Mouse (Mus musculus) heart, embryonic 13.5 days (tissue): ENCODE measurements around the gene Gdpd2. TPM values are rescaled to one million over a fixed set of nuclear protein-coding genes. Genes with fewer than 3 reads are reported as not detected.

Experiments
- ATAC-seq: fragments of 200-750 bp; cut with Nextera tagmentation; 2 replicates; pipeline ENCODE4 v1.8.0; 2017; ENCODE audit warnings: moderate TSS enrichment; ENCODE audit not compliant: insufficient number of reproducible peaks, low FRiP score, low TSS enrichment; ENCODE audit errors: extremely low read depth
- H3K27ac ChIP-seq: fragments of 300-500 bp; sonication (generic); replicated peaks from 2 replicates; pipeline ENCODE4 v1.5.1; 2015; ENCODE audit warnings: moderate library complexity, mild to moderate bottlenecking, inconsistent platforms
- H3K27me3 ChIP-seq: fragments of 300-500 bp; sonication (generic); replicated peaks from 2 replicates; pipeline ENCODE4 v1.6.1; 2015; ENCODE audit warnings: mild to moderate bottlenecking, inconsistent platforms
- H3K36me3 ChIP-seq: fragments of 300-500 bp; sonication (generic); 2 replicates; pipeline ENCODE4 v1.6.1; 2015; ENCODE audit warnings: mild to moderate bottlenecking, inconsistent platforms
- H3K4me1 ChIP-seq: fragments of 300-500 bp; sonication (generic); 2 replicates; pipeline ENCODE4 v1.6.1; 2015; ENCODE audit warnings: inconsistent platforms
- H3K4me2 ChIP-seq: fragments of 300-500 bp; sonication (generic); 2 replicates; pipeline ENCODE4 v1.6.1; 2015; ENCODE audit warnings: inconsistent platforms, mild to moderate bottlenecking, moderate library complexity
- H3K4me3 ChIP-seq: fragments of 300-500 bp; sonication (generic); 2 replicates; pipeline ENCODE4 v1.5.1; 2015; ENCODE audit warnings: moderate library complexity, mild to moderate bottlenecking, inconsistent platforms
- H3K9ac ChIP-seq: fragments of 300-500 bp; sonication (generic); 2 replicates; pipeline ENCODE4 v1.6.1; 2015; ENCODE audit warnings: inconsistent platforms, mild to moderate bottlenecking, moderate library complexity
- H3K9me3 ChIP-seq: fragments of 300-500 bp; sonication (generic); 2 replicates; pipeline ENCODE4 v1.6.1; 2016; ENCODE audit warnings: inconsistent platforms
- WGBS: fragments of 180-500 bp; shearing (Covaris S2); methylation state at CpG from one replicate; pipeline ENCODE4 v1.1.7; 2015; ENCODE audit warnings: mixed read lengths; 5-methylcytosine and 5-hydroxymethylcytosine counted together
- polyA plus RNA-seq: library from polyadenylated mRNA; unstranded; fragments of >200 nt; fragmentation: Nextera tagmentation; extraction: Ambion mirVana; gene quantifications from 2 replicates; pipeline ENCODE4 v1.2.1, GENCODE M21; 2015

Gdpd2 gene
- polyA plus RNA-seq, 1 experiment from 2014 or later, result 1.5 TPM

GRCm38 (mm10) chrX:100777655-100778234, 48.1 kb downstream of the Gdpd2 start:
- ATAC-seq, result no peak

GRCm38 (mm10) chrX:100778397-100778796, 48.7 kb downstream of the Gdpd2 start:
- no peaks in the 10 kb centered on the region for H3K9me3 ChIP-seq
- peaks cover 21% of the 10 kb centered on the region for H3K4me1 ChIP-seq
- 26% methylated on average over 5 of the region's 5 CpGs for WGBS
- peak overlapping the region; percentile 85; the same call in 1 of the 2 replicates for H3K27ac ChIP-seq
- H3K27me3 ChIP-seq, result no peaks in the 10 kb centered on the region
- H3K9ac ChIP-seq, result peak overlapping the region; percentile 85
- H3K36me3 ChIP-seq, result no peaks in the 10 kb centered on the region
- peak overlapping the region; percentile 66 for H3K4me3 ChIP-seq
- H3K4me2 ChIP-seq, result peak overlapping the region; percentile 73
- no peak for ATAC-seq

More at GRCm38 (mm10) chrX:100777655-100778234, 48.1 kb downstream of the Gdpd2 start:
- Histone ChIP-seq H3K27me3 (no peaks in the 10 kb centered on the region), H3K9me3 (no peaks in the 10 kb centered on the region), H3K4me1 (peaks cover 21% of the 10 kb centered on the region), H3K36me3 (no peaks in the 10 kb centered on the region), H3K27ac (peak overlapping the region; percentile 85), H3K4me3 (peak overlapping the region; percentile 66), H3K9ac (peak overlapping the region; percentile 85), H3K4me2 (peak overlapping the region; percentile 73)
- 11% methylated on average over 10 of the region's 10 CpGs for WGBS

Other genes with a start within 250 kb of the Gdpd2 start
- 25.4 and 27.3 TPM in 2 replicates for gene Igbp1, start 235.6 kb upstream of the Gdpd2 start, polyA plus RNA-seq
- not detected in 2 replicates for gene Dgat2l6, start 205.0 kb upstream of the Gdpd2 start, polyA plus RNA-seq
- not detected in 2 replicates for gene Awat1, start 157.6 kb upstream of the Gdpd2 start, polyA plus RNA-seq
- gene P2ry4, start 135.0 kb upstream of the Gdpd2 start, polyA plus RNA-seq, result not detected in 2 replicates
- 0.70 and 2.0 TPM in 2 replicates for gene Arr3, start 124.4 kb upstream of the Gdpd2 start, polyA plus RNA-seq
- 21.1 and 22.0 TPM in 2 replicates for gene Kif4, start 104.1 kb upstream of the Gdpd2 start, polyA plus RNA-seq
- 88.2 and 103 TPM in 2 replicates for gene Pdzd11, start 103.3 kb upstream of the Gdpd2 start, polyA plus RNA-seq
- 1.6 and 1.7 TPM in 2 replicates for gene Dlg3, start 37.8 kb downstream of the Gdpd2 start, polyA plus RNA-seq